Mouse (Mus musculus): ENCODE results near the gene Stfa1.

- TF ChIP-seq GATA1 (IDR thresholded peaks at IDR 0.05; ENCODE audit: borderline replicate concordance, low read length) (no peak), FLI1 (IDR thresholded peaks at IDR 0.05; ENCODE audit: low read length) (no peak)
These were observed 42.5 kb downstream of the Stfa1 start for GRCm38 (mm10) chr16:36319286-36319685.

All from megakaryocyte, embryonic 14.5 days (primary cell).